Mouse (Mus musculus) midbrain, postnatal 0 days (tissue): ENCODE results near the gene Jag2. TPM values are rescaled to one million over a fixed set of nuclear protein-coding genes. Genes with fewer than 3 reads are reported as not detected.

Experiments used
- ATAC-seq: fragments of 200-750 bp; cut with Nextera tagmentation; 2 replicates; pipeline ENCODE4 v1.8.0; 2017; ENCODE audit warnings: moderate number of reproducible peaks, mild to moderate bottlenecking, moderate TSS enrichment, moderate library complexity; ENCODE audit not compliant: low FRiP score
- DNase-seq: peaks from one replicate; pipeline ENCODE4 v3.0.0-alpha.2; 2015; ENCODE audit warnings: low spot score
- H3K27ac ChIP-seq: fragments of 300-500 bp; sonication (generic); 2 replicates; pipeline ENCODE4 v1.5.1; 2014; ENCODE audit warnings: low read depth, mild to moderate bottlenecking, low read length, mixed read lengths
- H3K27me3 ChIP-seq: fragments of 300-500 bp; sonication (generic); 2 replicates; pipeline ENCODE4 v1.6.1; 2014; ENCODE audit warnings: low read length, control low read depth, mixed read lengths; ENCODE audit not compliant: insufficient read depth
- H3K36me3 ChIP-seq: fragments of 300-500 bp; sonication (generic); 2 replicates; pipeline ENCODE4 v1.6.1; 2014; ENCODE audit warnings: low read length, control low read depth, mixed read lengths; ENCODE audit not compliant: insufficient read depth
- H3K4me1 ChIP-seq: fragments of 300-500 bp; sonication (generic); 2 replicates; pipeline ENCODE4 v1.6.1; 2014; ENCODE audit warnings: mild to moderate bottlenecking, control low read depth, antibody characterized with exemption, low read length, mixed read lengths; ENCODE audit not compliant: insufficient read depth
- H3K4me2 ChIP-seq: fragments of 300-500 bp; sonication (generic); 2 replicates; pipeline ENCODE4 v1.6.1; 2014; ENCODE audit warnings: low read depth, mild to moderate bottlenecking, low read length, mixed read lengths; ENCODE audit not compliant: poor library complexity, severe bottlenecking
- H3K4me3 ChIP-seq: fragments of 300-500 bp; sonication (generic); 2 replicates; pipeline ENCODE4 v1.5.1; 2014; ENCODE audit warnings: low read depth, mild to moderate bottlenecking, low read length, moderate library complexity
- H3K9ac ChIP-seq: fragments of 300-500 bp; sonication (generic); replicated peaks from 2 replicates; pipeline ENCODE4 v1.6.1; 2014; ENCODE audit warnings: mild to moderate bottlenecking, low read length, moderate library complexity, mixed read lengths; ENCODE audit not compliant: poor library complexity, severe bottlenecking
- H3K9me3 ChIP-seq: fragments of 300-500 bp; sonication (generic); 2 replicates; pipeline ENCODE4 v1.6.1; 2016; ENCODE audit warnings: low read length, control low read depth
- CTCF ChIP-seq: IDR thresholded peaks from 2 replicates; pipeline ENCODE4 v1.5.1; 2016; ENCODE audit warnings: antibody characterized with exemption, mild to moderate bottlenecking
- WGBS: fragments of 180-500 bp; shearing (Covaris S2); extraction: QIAGEN DNeasy Blood & Tissue Kit; methylation state at CpG from one replicate; pipeline ENCODE4 v1.1.7; 2014; 5-methylcytosine and 5-hydroxymethylcytosine counted together
- polyA plus RNA-seq: library from polyadenylated mRNA; unstranded; fragments of >200 nt; fragmentation: Nextera tagmentation; extraction: Ambion mirVana; gene quantifications from 2 replicates; pipeline ENCODE4 v1.2.1, GENCODE M21; 2015
- total RNA-seq: library from RNA; depleted of rRNA; stranded (reverse); fragments of >200 nt; gene quantifications from 2 replicates; pipeline ENCODE4 v1.2.3, GENCODE M21; 2014

The Jag2 gene
- total and polyA plus RNA-seq, 2 experiments from 2014 or later = 12.1 to 94.6 TPM

DNA sequence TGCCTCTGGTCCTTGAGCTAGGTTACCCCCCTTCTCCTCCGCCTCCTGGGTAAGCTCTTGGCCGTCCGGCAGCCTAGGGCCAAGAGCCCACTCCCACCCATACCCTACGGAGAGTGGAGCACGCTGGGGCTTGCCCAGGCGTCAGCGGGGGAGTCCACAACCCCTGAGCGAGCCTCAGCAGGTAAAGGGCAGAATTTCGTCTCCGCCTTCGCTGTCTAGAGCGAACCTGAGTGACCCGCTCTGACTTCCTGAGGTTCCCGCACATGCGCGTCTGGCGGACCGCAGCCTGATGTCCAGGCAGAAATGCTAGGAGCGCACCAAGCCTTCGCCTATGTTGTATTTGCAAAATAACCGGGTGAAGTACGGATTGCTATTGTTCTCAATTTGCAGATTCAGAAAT lies 55.4 kb downstream of the Jag2 start:
- ATAC-seq (no peak), DNase-seq (no peak)
- WGBS = 16% methylated on average over 22 of the region's 22 CpGs

DNA sequence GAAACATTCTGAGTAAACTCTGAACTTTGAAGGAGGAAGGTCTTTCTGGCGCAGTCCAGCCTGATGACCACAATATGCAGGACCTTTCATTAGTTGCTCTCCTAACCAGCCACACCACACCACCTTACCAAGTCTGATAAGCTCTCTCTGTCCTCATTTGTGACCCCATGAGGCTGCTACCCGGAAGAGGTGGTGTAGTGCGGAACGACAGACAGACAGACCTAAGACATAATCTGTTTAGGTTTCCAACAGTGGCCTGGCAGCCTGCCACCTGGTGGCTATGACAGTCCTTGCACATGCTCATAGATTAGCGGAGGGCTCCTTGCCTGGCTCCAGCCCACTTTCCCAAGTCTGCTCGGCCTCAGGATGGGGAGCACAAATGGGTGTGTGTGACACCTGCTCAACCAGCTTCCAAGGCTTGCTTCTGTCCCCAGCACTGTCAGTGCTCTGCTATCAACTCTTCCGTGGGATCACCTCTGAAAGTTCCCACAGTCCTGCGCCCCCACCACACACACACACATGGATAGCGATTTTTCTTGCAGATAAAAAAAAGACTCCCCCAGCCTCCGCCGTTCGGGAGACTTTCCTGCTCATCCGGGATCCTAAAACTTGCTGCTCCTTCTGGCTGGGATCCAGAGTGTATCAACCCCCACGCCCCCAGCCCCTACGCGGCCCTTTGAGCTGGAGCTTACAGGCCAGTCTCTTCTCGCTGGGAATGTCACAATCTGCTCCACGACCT lies 56.0 kb downstream of the Jag2 start:
- ATAC-seq = no peak
- peak; percentile 85 for DNase-seq
- H3K4me3 ChIP-seq = peak overlapping the region; percentile 32
- no peak overlapping the region for H3K27ac ChIP-seq
- 30% methylated on average over 18 of the region's 18 CpGs for WGBS
- no peak overlapping the region; the same call in 1 of the 2 replicates for H3K9ac ChIP-seq
- peak; percentile 90 for TF ChIP-seq CTCF
- H3K36me3 ChIP-seq = no peaks in the 10 kb centered on the region
- H3K4me1 ChIP-seq = peaks cover 3% of the 10 kb centered on the region; the same call in 1 of the 2 replicates
- peaks cover 45% of the 10 kb centered on the region for H3K27me3 ChIP-seq
- no peaks in the 10 kb centered on the region for H3K9me3 ChIP-seq
- peak overlapping the region; percentile 50 for H3K4me2 ChIP-seq

More for the DNA sequence above, 55.4 kb downstream of the Jag2 start:
- H3K4me1 ChIP-seq = peaks cover 3% of the 10 kb centered on the region; the same call in 1 of the 2 replicates
- peak overlapping the region; percentile 50 for H3K4me2 ChIP-seq
- H3K27me3 ChIP-seq = peaks cover 50% of the 10 kb centered on the region
- no peaks in the 10 kb centered on the region for H3K36me3 ChIP-seq
- H3K4me3 ChIP-seq = peak overlapping the region; percentile 32
- TF ChIP-seq CTCF = no peak
- no peak overlapping the region; the same call in 1 of the 2 replicates for H3K9ac ChIP-seq
- no peak overlapping the region for H3K27ac ChIP-seq
- no peaks in the 10 kb centered on the region for H3K9me3 ChIP-seq

DNA sequence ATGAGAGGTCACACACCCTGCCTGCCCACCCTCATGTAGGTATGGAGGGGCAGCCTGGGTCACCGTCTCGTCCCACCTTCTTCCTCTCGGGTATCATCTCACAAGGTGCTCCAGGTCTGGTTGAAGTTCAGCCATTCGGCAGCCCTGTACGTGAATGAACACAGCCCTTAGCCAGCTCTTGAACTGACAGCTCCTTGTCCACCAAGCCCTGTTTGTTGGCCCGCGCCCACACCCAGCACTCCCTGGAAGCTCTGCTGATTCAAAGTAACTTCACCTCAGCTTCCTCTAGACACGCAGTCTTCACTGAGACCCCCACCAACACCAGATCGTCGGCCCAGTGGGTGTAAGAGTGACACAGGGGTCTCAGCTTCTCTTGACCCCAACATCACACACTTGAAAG lies 56.6 kb downstream of the Jag2 start:
- H3K4me3 ChIP-seq = no peak overlapping the region
- no peaks in the 10 kb centered on the region for H3K9me3 ChIP-seq
- no peaks in the 10 kb centered on the region for H3K36me3 ChIP-seq
- DNase-seq (no peak), ATAC-seq (no peak)
- no peak for TF ChIP-seq CTCF
- H3K27me3 ChIP-seq = peaks cover 39% of the 10 kb centered on the region
- 92% methylated on average over 10 of the region's 10 CpGs for WGBS
- H3K9ac ChIP-seq = no peak overlapping the region
- no peak overlapping the region for H3K4me2 ChIP-seq
- H3K27ac ChIP-seq = no peak overlapping the region
- H3K4me1 ChIP-seq = peaks cover 3% of the 10 kb centered on the region; the same call in 1 of the 2 replicates

DNA sequence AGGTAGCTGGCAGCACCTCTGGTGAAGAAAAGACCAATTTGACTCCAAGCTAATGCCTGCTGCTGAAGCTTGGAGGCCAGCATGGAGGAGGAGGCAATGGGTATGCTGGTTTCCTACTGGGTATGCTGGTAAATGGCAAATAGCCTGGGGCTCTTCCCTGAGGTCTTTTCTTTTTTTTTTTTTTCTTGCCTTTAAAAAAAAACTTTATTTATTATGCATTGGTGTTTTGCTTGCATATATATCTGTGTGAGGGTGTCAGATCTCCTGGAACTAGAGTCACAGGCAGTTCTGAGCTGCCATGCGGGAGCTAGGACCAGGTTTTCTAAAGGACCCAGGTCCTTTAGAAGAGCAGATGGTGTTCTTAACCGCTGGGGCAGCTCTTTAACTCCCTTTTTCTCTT lies 58.3 kb downstream of the Jag2 start:
- Histone ChIP-seq H3K27ac (no peak overlapping the region), H3K9ac (no peak overlapping the region), H3K27me3 (peaks cover 22% of the 10 kb centered on the region), H3K4me1 (no peaks in the 10 kb centered on the region; the same call in 1 of the 2 replicates), H3K36me3 (no peaks in the 10 kb centered on the region), H3K9me3 (no peaks in the 10 kb centered on the region), H3K4me2 (no peak overlapping the region), H3K4me3 (no peak overlapping the region)
- 89% methylated on average over 2 of the region's 2 CpGs for WGBS
- DNase-seq = no peak
- no peak for TF ChIP-seq CTCF
- no peak for ATAC-seq

DNA sequence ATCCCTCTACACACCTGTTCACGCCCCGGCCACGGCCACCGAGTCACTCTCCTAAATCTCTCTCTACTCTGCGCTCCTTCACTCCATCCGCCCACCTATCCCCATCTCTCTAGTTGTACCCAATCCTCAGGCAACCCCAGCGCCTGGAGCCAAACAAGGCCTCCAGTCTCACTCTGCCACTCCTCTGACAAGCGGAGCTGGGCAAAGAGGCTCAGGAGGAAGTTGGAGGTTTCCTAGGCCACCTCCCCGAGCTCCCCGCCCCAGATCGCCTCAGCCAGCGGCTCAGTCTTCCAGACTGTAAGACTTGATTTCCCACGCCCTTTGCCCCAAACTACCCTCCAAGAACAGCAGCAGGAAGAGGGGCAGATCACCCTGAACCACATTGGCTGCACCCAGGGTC lies 58.8 kb downstream of the Jag2 start:
- H3K4me1 ChIP-seq = no peaks in the 10 kb centered on the region; the same call in 1 of the 2 replicates
- WGBS = 52% methylated on average over 13 of the region's 13 CpGs
- H3K4me2 ChIP-seq = no peak overlapping the region
- H3K27me3 ChIP-seq = peaks cover 17% of the 10 kb centered on the region
- no peak overlapping the region for H3K4me3 ChIP-seq
- no peak overlapping the region for H3K27ac ChIP-seq
- no peak for TF ChIP-seq CTCF
- ATAC-seq (no peak), DNase-seq (no peak)
- H3K36me3 ChIP-seq = no peaks in the 10 kb centered on the region
- no peak overlapping the region for H3K9ac ChIP-seq
- H3K9me3 ChIP-seq = no peaks in the 10 kb centered on the region

DNA sequence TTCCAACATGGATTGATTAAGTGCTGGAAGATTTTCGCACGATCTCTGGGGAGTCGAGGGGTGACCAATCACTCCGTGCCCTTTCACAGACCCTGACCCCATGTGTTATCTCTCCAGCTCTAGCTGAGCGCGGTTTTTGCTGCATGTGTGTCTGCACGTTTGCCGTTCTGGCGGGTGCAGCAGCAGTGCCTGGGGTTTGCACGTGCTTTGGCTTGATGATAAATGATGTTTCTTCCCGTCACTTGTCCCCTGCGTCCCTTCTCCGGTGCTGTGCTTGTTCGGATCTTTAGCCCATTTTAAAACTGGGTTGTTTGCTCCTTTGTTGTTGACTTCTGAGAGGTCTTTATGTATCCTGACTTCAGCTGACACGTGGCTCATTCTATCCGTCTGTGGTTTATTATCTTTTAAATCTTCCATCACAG lies 59.8 kb downstream of the Jag2 start:
- ATAC-seq (no peak), DNase-seq (peak; percentile 30)
- 22% methylated on average over 16 of the region's 16 CpGs for WGBS
- no peaks in the 10 kb centered on the region for H3K9me3 ChIP-seq
- H3K27me3 ChIP-seq = peaks cover 9% of the 10 kb centered on the region; the same call in 1 of the 2 replicates
- H3K4me3 ChIP-seq = no peak overlapping the region
- H3K27ac ChIP-seq = no peak overlapping the region
- H3K4me2 ChIP-seq = no peak overlapping the region
- no peaks in the 10 kb centered on the region for H3K36me3 ChIP-seq
- no peaks in the 10 kb centered on the region for H3K4me1 ChIP-seq
- TF ChIP-seq CTCF = no peak
- H3K9ac ChIP-seq = no peak overlapping the region
